Mouse (Mus musculus) heart, postnatal 0 days (tissue): ENCODE data around the gene Gm45799.

Experiments used
- CTCF ChIP-seq: IDR thresholded peaks from 2 replicates; pipeline ENCODE4 v1.5.1; 2016; ENCODE audit warnings: antibody characterized with exemption, control low read depth, low read depth
- EP300 ChIP-seq: IDR thresholded peaks from 2 replicates; pipeline ENCODE4 v1.6.1; 2016; ENCODE audit warnings: antibody characterized with exemption, low read depth

GRCm38 (mm10) chr7:105611767-105612166 lies 28.6 kb upstream of the Gm45799 start:
- TF ChIP-seq EP300 (no peak), CTCF (no peak)
